Mouse (Mus musculus) lung, adult 2 months (tissue): ENCODE results near the gene Krt18. TPM values are rescaled to one million over a fixed set of nuclear protein-coding genes. Genes with fewer than 3 reads are reported as not detected.
"Not testable (repeated sequence)": the region's sequence is repeated elsewhere in the genome, so short reads cannot be mapped to it uniquely, and the experiment has no call there.

Experiments
- DNase-seq: peaks from one replicate; pipeline ENCODE4 v3.0.0; 2022
- H3K4me1 ChIP-seq: fragments of 200-500 bp; 2 replicates; pipeline ENCODE4 v1.6.1; 2011; ENCODE audit warnings: low read length; ENCODE audit not compliant: control insufficient read depth, insufficient read depth
- H3K4me3 ChIP-seq: fragments of 200-500 bp; replicated peaks from 2 replicates; pipeline ENCODE3; 2011; ENCODE audit warnings: low read depth, mild to moderate bottlenecking, control low read depth, low read length; ENCODE audit errors: extremely low read depth
- CTCF ChIP-seq: fragments of 200-500 bp; IDR thresholded peaks from 2 replicates; pipeline ENCODE4 v1.5.1; 2011; ENCODE audit warnings: mild to moderate bottlenecking, low read length, control low read depth; ENCODE audit not compliant: insufficient read depth
- POLR2A ChIP-seq: fragments of 200-500 bp; IDR thresholded peaks from 2 replicates; pipeline ENCODE4 v1.6.1; 2011; ENCODE audit warnings: low read depth, mild to moderate bottlenecking, control low read depth, low read length, borderline replicate concordance; ENCODE audit errors: extremely low read depth
- WGBS: fragments of 180-500 bp; shearing (Covaris S2); methylation state at CpG from one replicate; pipeline ENCODE4 v1.1.7; 2018; 5-methylcytosine and 5-hydroxymethylcytosine counted together
- polyA plus RNA-seq: library from polyadenylated mRNA; depleted of rRNA; stranded (reverse); fragments of >200 nt; gene quantifications from 2 replicates; pipeline ENCODE4 v1.2.3, GENCODE M21; 2012; rRNA removed

Krt18 gene
- polyA plus RNA-seq, 1 experiment, result 63.8 TPM

DNA sequence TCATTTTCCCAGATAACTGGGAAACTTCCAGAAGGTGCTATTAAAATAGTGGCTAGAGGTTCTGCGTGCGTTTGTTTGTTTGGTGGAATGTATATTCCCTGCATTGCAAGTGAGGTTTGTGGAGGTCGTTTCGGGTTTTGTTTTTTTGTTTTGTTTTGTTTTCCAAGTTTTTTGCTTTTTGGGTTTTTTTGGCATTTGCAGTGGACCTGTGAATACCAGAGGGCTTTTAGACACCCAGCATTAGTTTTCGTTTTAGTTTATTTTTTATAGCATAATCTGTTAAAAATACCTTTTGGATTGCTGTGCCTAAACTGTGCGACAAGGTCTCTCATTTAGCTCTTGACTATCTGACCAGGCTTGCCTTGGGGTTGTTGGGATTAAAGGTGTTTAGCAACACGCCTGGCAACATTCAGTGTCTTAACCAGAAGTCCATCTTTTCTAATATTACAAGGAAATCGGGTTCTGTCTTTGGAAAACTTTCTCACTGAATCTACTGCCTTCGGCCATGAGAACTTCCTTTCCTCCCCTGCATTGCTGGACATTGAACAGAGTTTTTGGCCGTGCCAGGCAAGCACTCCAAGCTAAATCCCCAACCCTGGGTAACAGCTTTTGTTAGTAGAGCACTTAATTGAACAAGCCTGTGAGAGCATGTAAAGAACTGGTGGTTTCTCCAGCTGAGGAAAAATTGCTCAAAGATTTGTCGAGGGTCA lies 47.1 kb downstream of the Krt18 start:
- 8% methylated on average over 11 of the region's 11 CpGs for WGBS
- Histone ChIP-seq H3K4me3 (no peak overlapping the region), H3K4me1 (peaks cover 9% of the 10 kb centered on the region)
- no peak for DNase-seq
- TF ChIP-seq POLR2A (no peak), CTCF (no peak)

DNA sequence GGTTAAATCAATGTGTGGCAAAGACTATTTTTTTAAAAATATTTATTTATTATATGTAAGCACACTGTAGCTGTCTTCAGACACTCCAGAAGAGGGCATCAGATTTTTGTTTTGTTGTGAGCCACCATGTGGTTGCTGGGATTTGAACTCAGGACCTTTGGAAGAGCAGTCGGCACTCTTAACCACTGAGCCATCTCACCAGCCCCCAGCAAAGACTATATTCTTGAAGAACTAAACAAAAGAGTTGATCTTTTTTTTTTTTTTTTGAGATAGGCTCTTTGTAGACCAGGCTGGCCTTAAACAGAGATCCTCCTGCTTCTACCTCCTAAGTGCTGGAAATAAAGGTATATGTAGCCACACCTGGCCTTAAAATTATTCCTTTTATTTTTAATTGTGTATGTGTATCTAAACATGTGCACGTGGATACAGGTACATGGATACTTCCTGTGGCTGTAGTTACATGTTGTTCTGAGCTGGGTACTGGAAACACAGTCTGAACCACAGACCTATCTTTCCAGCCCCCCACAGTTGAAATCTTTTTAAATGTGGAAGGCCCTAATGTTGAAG lies 49.2 kb downstream of the Krt18 start:
- no peak overlapping the region for H3K4me3 ChIP-seq
- peaks cover 9% of the 10 kb centered on the region for H3K4me1 ChIP-seq
- no peak for TF ChIP-seq POLR2A
- TF ChIP-seq CTCF, result no peak
- WGBS, result 62% methylated on average over 2 of the region's 2 CpGs
- no peak for DNase-seq

DNA sequence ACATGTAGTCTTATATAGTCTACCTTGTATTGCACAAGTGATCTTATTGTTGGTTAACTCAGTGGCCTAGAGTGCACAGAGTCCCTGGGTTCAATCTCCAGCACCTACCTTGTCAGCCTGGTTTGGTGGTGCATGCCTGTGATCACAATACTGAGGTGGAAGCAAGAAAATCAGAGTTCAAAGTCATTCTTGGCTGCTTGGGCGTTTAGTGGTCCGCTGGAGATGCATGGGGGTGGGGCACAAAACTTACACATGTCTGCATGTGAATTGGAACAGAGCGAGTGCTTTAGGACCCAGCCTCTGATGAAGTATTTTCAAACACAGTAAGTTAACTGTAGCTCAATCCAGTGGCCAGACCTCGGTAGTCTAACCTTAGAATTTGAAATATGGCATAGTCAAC lies 51.2 kb downstream of the Krt18 start:
- Histone ChIP-seq H3K4me1 (peaks cover 9% of the 10 kb centered on the region), H3K4me3 (no peak overlapping the region)
- no peak for DNase-seq
- TF ChIP-seq POLR2A (no peak), CTCF (no peak)
- 72% methylated on average over 4 of the region's 4 CpGs for WGBS

DNA sequence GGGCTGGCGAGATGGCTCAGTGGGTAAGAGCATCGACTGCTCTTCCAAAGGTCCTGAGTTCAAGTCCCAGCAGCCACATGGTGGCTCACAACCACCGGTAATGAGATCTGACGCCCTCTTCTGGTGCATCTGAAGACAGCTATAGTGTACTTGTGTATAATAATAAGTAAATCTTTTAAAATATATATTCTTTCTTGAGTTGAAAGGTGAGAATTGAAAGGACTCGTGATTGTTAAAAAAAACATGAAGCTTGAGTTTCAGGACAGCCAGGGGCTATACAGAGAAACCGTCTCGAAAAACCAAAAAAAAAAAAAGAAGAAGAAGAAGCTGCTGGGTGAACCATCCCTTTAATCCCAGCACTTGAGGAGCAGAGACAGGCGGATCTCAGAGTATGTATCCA lies 51.9 kb downstream of the Krt18 start:
- 73% methylated on average over 8 of the region's 8 CpGs for WGBS
- DNase-seq, H3K4me3 ChIP-seq, H3K4me1 ChIP-seq: not testable (repeated sequence)

DNA sequence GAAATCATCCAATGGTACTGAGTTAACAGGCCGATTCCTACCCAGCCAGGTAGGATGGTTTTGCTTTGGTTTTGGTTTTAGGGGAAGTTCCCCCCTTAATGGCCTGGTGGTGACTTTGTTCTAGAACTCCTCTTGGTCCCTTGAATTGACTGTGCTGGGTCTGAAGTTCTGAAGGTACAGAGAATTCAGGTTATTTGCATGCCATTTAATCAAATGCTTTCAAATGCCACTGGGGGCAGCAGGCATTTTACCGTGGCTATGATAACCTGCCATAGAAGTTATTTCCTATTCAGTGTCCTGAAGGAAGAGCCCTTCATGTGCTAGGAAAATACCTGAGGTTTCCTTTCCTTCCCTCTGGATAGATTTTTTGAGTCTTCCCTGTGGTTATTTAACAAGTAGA lies 52.4 kb downstream of the Krt18 start:
- H3K4me3 ChIP-seq, result no peak overlapping the region

More for the DNA sequence above, 52.4 kb downstream of the Krt18 start:
- 49% methylated on average over 2 of the region's 2 CpGs for WGBS
- DNase-seq, result no peak
- no peaks in the 10 kb centered on the region; the same call in 1 of the 2 replicates for H3K4me1 ChIP-seq
- TF ChIP-seq POLR2A (no peak), CTCF (no peak)

Other genes with a start within 250 kb of the Krt18 start
- not detected in 2 replicates for gene Krt72, start 241.7 kb upstream of the Krt18 start, polyA plus RNA-seq
- gene Krt73, start 225.8 kb upstream of the Krt18 start, polyA plus RNA-seq, result not detected in 2 replicates
- gene Krt2, start 210.0 kb upstream of the Krt18 start, polyA plus RNA-seq, result not detected in 2 replicates
- 0.26 and 0.57 TPM in 2 replicates for gene Krt1, start 177.4 kb upstream of the Krt18 start, polyA plus RNA-seq
- gene Krt77, start 158.5 kb upstream of the Krt18 start, polyA plus RNA-seq, result not detected in 2 replicates
- 0.46 TPM in 1 of 2 replicates, not detected in the other for gene Krt76, start 135.3 kb upstream of the Krt18 start, polyA plus RNA-seq
- 0.25 and 1,733 TPM in 2 replicates for gene Krt4, start 103.4 kb upstream of the Krt18 start, polyA plus RNA-seq
- gene Krt79, start 87.9 kb upstream of the Krt18 start, polyA plus RNA-seq, result 24.6 and 32.7 TPM in 2 replicates
- gene Krt78, start 73.9 kb upstream of the Krt18 start, polyA plus RNA-seq, result 0.05 and 32.9 TPM in 2 replicates
- 128 and 147 TPM in 2 replicates for gene Krt8, start 23.7 kb upstream of the Krt18 start, polyA plus RNA-seq
- 47.3 and 87.1 TPM in 2 replicates for gene Eif4b, start 45.6 kb downstream of the Krt18 start, polyA plus RNA-seq
- gene Tns2, start 72.2 kb downstream of the Krt18 start, polyA plus RNA-seq, result 255 and 329 TPM in 2 replicates
- 40.8 and 55.2 TPM in 2 replicates for gene Spryd3, start 108.1 kb downstream of the Krt18 start, polyA plus RNA-seq
- gene Igfbp6, start 116.2 kb downstream of the Krt18 start, polyA plus RNA-seq, result 337 and 400 TPM in 2 replicates
- 1.1 and 1.2 TPM in 2 replicates for gene Soat2, start 122.3 kb downstream of the Krt18 start, polyA plus RNA-seq
- 25.8 and 46.6 TPM in 2 replicates for gene Zfp740, start 175.1 kb downstream of the Krt18 start, polyA plus RNA-seq
- gene Csad, start 176.5 kb downstream of the Krt18 start, polyA plus RNA-seq, result 92.8 and 106 TPM in 2 replicates
- gene Itgb7, start 203.8 kb downstream of the Krt18 start, polyA plus RNA-seq, result 22.0 and 32.4 TPM in 2 replicates
- gene Rarg, start 229.3 kb downstream of the Krt18 start, polyA plus RNA-seq, result 75.1 and 93.9 TPM in 2 replicates
- 0.31 and 0.60 TPM in 2 replicates for gene Gm9918, start 242.4 kb downstream of the Krt18 start, polyA plus RNA-seq